Mouse (Mus musculus): ENCODE measurements around the gene Kantr.

- no peak for TF ChIP-seq CTCF (IDR thresholded peaks at IDR 0.05; ENCODE audit: control insufficient read depth, insufficient read depth, low read length)
- no peak for TF ChIP-seq POLR2A (IDR thresholded peaks at IDR 0.05; ENCODE audit: borderline replicate concordance, control insufficient read depth, low read depth, low read length)
These were observed 4.5 kb downstream of the Kantr start for GRCm38 (mm10) chrX:152322776-152323175.

Data from bone marrow, adult 2 months (tissue).